Mouse (Mus musculus): ENCODE measurements around the gene Klhl26. TPM values are rescaled to one million over a fixed set of nuclear protein-coding genes. Genes with fewer than 3 reads are reported as not detected.

Klhl26 gene
- polyA plus RNA-seq, 1 experiment from 2014 or later, result 24.9 TPM

Other genes starting within 250 kb of the Klhl26 start
- gene Sugp2, start 242.7 kb downstream of the Klhl26 start, polyA plus RNA-seq (2015; fragmentation: Nextera tagmentation; extraction: Ambion mirVana), result 25.6 and 26.4 TPM in 2 replicates
- 25.3 and 27.0 TPM in 2 replicates for gene Armc6, start 242.5 kb downstream of the Klhl26 start, polyA plus RNA-seq (2015; fragmentation: Nextera tagmentation; extraction: Ambion mirVana)
- 27.3 and 32.5 TPM in 2 replicates for gene Homer3, start 194.1 kb downstream of the Klhl26 start, polyA plus RNA-seq (2015; fragmentation: Nextera tagmentation; extraction: Ambion mirVana)
- gene Ddx49, start 174.5 kb downstream of the Klhl26 start, polyA plus RNA-seq (2015; fragmentation: Nextera tagmentation; extraction: Ambion mirVana), result 48.8 and 50.4 TPM in 2 replicates
- gene Cope, start 174.4 kb downstream of the Klhl26 start, polyA plus RNA-seq (2015; fragmentation: Nextera tagmentation; extraction: Ambion mirVana), result 354 and 410 TPM in 2 replicates
- gene Cers1, start 161.2 kb downstream of the Klhl26 start, polyA plus RNA-seq (2015; fragmentation: Nextera tagmentation; extraction: Ambion mirVana), result 3.8 and 4.1 TPM in 2 replicates
- gene Gdf1, start 147.2 kb downstream of the Klhl26 start, polyA plus RNA-seq (2015; fragmentation: Nextera tagmentation; extraction: Ambion mirVana), result 1.4 and 2.1 TPM in 2 replicates
- 7.4 and 8.2 TPM in 2 replicates for gene Upf1, start 123.7 kb downstream of the Klhl26 start, polyA plus RNA-seq (2015; fragmentation: Nextera tagmentation; extraction: Ambion mirVana)
- gene Comp, start 103.4 kb downstream of the Klhl26 start, polyA plus RNA-seq (2015; fragmentation: Nextera tagmentation; extraction: Ambion mirVana), result 0.15 and 0.25 TPM in 2 replicates
- gene Crtc1, start 37.4 kb downstream of the Klhl26 start, polyA plus RNA-seq (2015; fragmentation: Nextera tagmentation; extraction: Ambion mirVana), result 13.9 and 16.2 TPM in 2 replicates
- gene Tmem59l, start 10.4 kb upstream of the Klhl26 start, polyA plus RNA-seq (2015; fragmentation: Nextera tagmentation; extraction: Ambion mirVana), result 2.8 and 4.3 TPM in 2 replicates
- 3.4 and 4.9 TPM in 2 replicates for gene Crlf1, start 16.2 kb upstream of the Klhl26 start, polyA plus RNA-seq (2015; fragmentation: Nextera tagmentation; extraction: Ambion mirVana)
- 118 and 125 TPM in 2 replicates for gene Rex1bd, start 29.8 kb upstream of the Klhl26 start, polyA plus RNA-seq (2015; fragmentation: Nextera tagmentation; extraction: Ambion mirVana)
- 719 and 930 TPM in 2 replicates for gene Uba52, start 33.8 kb upstream of the Klhl26 start, polyA plus RNA-seq (2015; fragmentation: Nextera tagmentation; extraction: Ambion mirVana)
- 291 and 298 TPM in 2 replicates for gene Fkbp8, start 50.8 kb upstream of the Klhl26 start, polyA plus RNA-seq (2015; fragmentation: Nextera tagmentation; extraction: Ambion mirVana)
- gene Kxd1, start 51.0 kb upstream of the Klhl26 start, polyA plus RNA-seq (2015; fragmentation: Nextera tagmentation; extraction: Ambion mirVana), result 53.6 and 53.9 TPM in 2 replicates
- gene Ell, start 62.5 kb upstream of the Klhl26 start, polyA plus RNA-seq (2015; fragmentation: Nextera tagmentation; extraction: Ambion mirVana), result 18.6 and 20.5 TPM in 2 replicates
- 104 and 111 TPM in 2 replicates for gene Isyna1, start 117.4 kb upstream of the Klhl26 start, polyA plus RNA-seq (2015; fragmentation: Nextera tagmentation; extraction: Ambion mirVana)
- 65.2 and 68.3 TPM in 2 replicates for gene Ssbp4, start 131.9 kb upstream of the Klhl26 start, polyA plus RNA-seq (2015; fragmentation: Nextera tagmentation; extraction: Ambion mirVana)
- gene Lrrc25, start 139.2 kb upstream of the Klhl26 start, polyA plus RNA-seq (2015; fragmentation: Nextera tagmentation; extraction: Ambion mirVana), result 2.9 and 3.0 TPM in 2 replicates
- gene Gdf15, start 155.5 kb upstream of the Klhl26 start, polyA plus RNA-seq (2015; fragmentation: Nextera tagmentation; extraction: Ambion mirVana), result 0.57 and 0.60 TPM in 2 replicates
- gene Pgpep1, start 183.4 kb upstream of the Klhl26 start, polyA plus RNA-seq (2015; fragmentation: Nextera tagmentation; extraction: Ambion mirVana), result 47.4 and 57.5 TPM in 2 replicates
- gene Lsm4, start 196.3 kb upstream of the Klhl26 start, polyA plus RNA-seq (2015; fragmentation: Nextera tagmentation; extraction: Ambion mirVana), result 154 and 173 TPM in 2 replicates
- 22.5 and 30.0 TPM in 2 replicates for gene Jund, start 222.0 kb upstream of the Klhl26 start, polyA plus RNA-seq (2015; fragmentation: Nextera tagmentation; extraction: Ambion mirVana)
- gene Iqcn, start 226.5 kb upstream of the Klhl26 start, polyA plus RNA-seq (2015; fragmentation: Nextera tagmentation; extraction: Ambion mirVana), result not detected in 2 replicates
- 2.0 and 4.2 TPM in 2 replicates for gene Gm3336, start 241.6 kb upstream of the Klhl26 start, polyA plus RNA-seq (2015; fragmentation: Nextera tagmentation; extraction: Ambion mirVana)
- 0.23 and 0.84 TPM in 2 replicates for gene Pde4c, start 246.8 kb upstream of the Klhl26 start, polyA plus RNA-seq (2015; fragmentation: Nextera tagmentation; extraction: Ambion mirVana)